Mouse (Mus musculus) CH12.LX (cell line): Measurements from ENCODE around the gene Mettl1. TPM values are rescaled to one million over a fixed set of nuclear protein-coding genes. Genes with fewer than 3 reads are reported as not detected.

Experiments
- DNase-seq: peaks from one replicate; pipeline ENCODE4 v3.0.0-alpha.2; 2013; ENCODE audit errors: extremely low read depth
- H3K27ac ChIP-seq: 2 replicates; pipeline ENCODE4 v1.5.1; 2012; ENCODE audit warnings: low read depth, mild to moderate bottlenecking, control low read depth, moderate library complexity; ENCODE audit not compliant: insufficient read depth
- H3K27me3 ChIP-seq: replicated peaks from 2 replicates; pipeline ENCODE3; 2012; ENCODE audit warnings: inconsistent platforms
- H3K36me3 ChIP-seq, 2 experiments: replicated peaks in 1 of 2; 2 replicates each; pipeline versions ENCODE3 to v1.6.1; 2012; ENCODE audit warnings: inconsistent platforms in 1 of 2, low read length in 1 of 2, mild to moderate bottlenecking in 1 of 2, mixed read lengths in 1 of 2, moderate library complexity in 1 of 2; ENCODE audit not compliant: control insufficient read depth in 1 of 2, insufficient read depth in 1 of 2
- H3K4me1 ChIP-seq, 2 experiments: 2 replicates each; pipeline ENCODE4 v1.6.1; 2012; ENCODE audit warnings: inconsistent platforms in 1 of 2, moderate library complexity in 1 of 2; ENCODE audit not compliant: insufficient read depth in 2 of 2, control insufficient read depth in 1 of 2
- H3K4me2 ChIP-seq: 2 replicates; pipeline ENCODE4 v1.6.1; 2012; ENCODE audit warnings: low read depth, mild to moderate bottlenecking, control low read depth; ENCODE audit not compliant: poor library complexity, insufficient read depth, severe bottlenecking
- H3K4me3 ChIP-seq, 3 experiments: fragments of 150-350 bp in 1 of 3; sonication (generic) in 1 of 3; replicated peaks in 1 of 3; 2 replicates each; pipeline versions ENCODE3 to v1.5.1; 2011 to 2012; ENCODE audit warnings: low read depth in 2 of 3, low read length in 2 of 3, mild to moderate bottlenecking in 2 of 3, moderate library complexity in 2 of 3, control low read depth in 1 of 3, improper control_type of control experiment in 1 of 3, inconsistent platforms in 1 of 3, mixed read lengths in 1 of 3; ENCODE audit not compliant: poor library complexity in 1 of 3
- H3K79me2 ChIP-seq: replicated peaks from 2 replicates; pipeline ENCODE4 v1.6.1; 2012; ENCODE audit warnings: mild to moderate bottlenecking, moderate library complexity; ENCODE audit not compliant: control insufficient read depth, poor library complexity, insufficient read depth, severe bottlenecking; ENCODE audit errors: extremely low read depth
- H3K9ac ChIP-seq: 2 replicates; pipeline ENCODE4 v1.6.1; 2012; ENCODE audit warnings: low read depth, mild to moderate bottlenecking, control low read depth, moderate library complexity; ENCODE audit not compliant: insufficient read depth
- H3K9me3 ChIP-seq: replicated peaks from 2 replicates; pipeline ENCODE3; 2012; ENCODE audit warnings: low read length, inconsistent platforms, mixed read lengths
- CHD1 ChIP-seq: IDR thresholded peaks from 2 replicates; pipeline ENCODE4 v1.6.1; 2012; ENCODE audit warnings: low read depth, low read length, improper control_type of control experiment, inconsistent platforms
- JUND ChIP-seq: conservative IDR thresholded peaks from 2 replicates; pipeline ENCODE4 v1.6.1; 2011; ENCODE audit warnings: low read depth, low read length, improper control_type of control experiment
- KAT2A ChIP-seq: IDR thresholded peaks from 2 replicates; pipeline ENCODE4 v1.6.1; 2012; ENCODE audit warnings: low read length, improper control_type of control experiment, inconsistent platforms; ENCODE audit not compliant: insufficient replicate concordance
- MEF2A ChIP-seq: IDR thresholded peaks from 2 replicates; pipeline ENCODE4 v1.6.1; 2014; ENCODE audit warnings: low read depth, mild to moderate bottlenecking, inconsistent platforms, low read length, improper control_type of control experiment, borderline replicate concordance
- MXI1 ChIP-seq: IDR thresholded peaks from 2 replicates; pipeline ENCODE4 v1.6.1; 2011; ENCODE audit warnings: mild to moderate bottlenecking, low read depth, low read length, improper control_type of control experiment
- MYC ChIP-seq: IDR thresholded peaks from 2 replicates; pipeline ENCODE4 v1.6.1; 2011; ENCODE audit warnings: low read depth, mild to moderate bottlenecking, improper control_type of control experiment, low read length
- NELFE ChIP-seq: IDR thresholded peaks from 2 replicates; pipeline ENCODE4 v1.6.1; 2011; ENCODE audit warnings: low read depth, low read length, improper control_type of control experiment
- PAX5 ChIP-seq: IDR thresholded peaks from 2 replicates; pipeline ENCODE4 v1.6.1; 2012; ENCODE audit warnings: low read length, inconsistent platforms, mixed read lengths
- POLR2A ChIP-seq: IDR thresholded peaks from 2 replicates; pipeline ENCODE4 v1.6.1; 2011; ENCODE audit warnings: low read depth, mild to moderate bottlenecking, improper control_type of control experiment, low read length
- POLR2AphosphoS2 ChIP-seq: IDR thresholded peaks from 2 replicates; pipeline ENCODE4 v1.6.1; 2011; ENCODE audit warnings: low read depth, low read length, improper control_type of control experiment
- RCOR1 ChIP-seq: conservative IDR thresholded peaks from 2 replicates; pipeline ENCODE4 v1.6.1; 2012; ENCODE audit warnings: low read depth, mild to moderate bottlenecking, inconsistent platforms, low read length, improper control_type of control experiment
- SIN3A ChIP-seq: IDR thresholded peaks from 2 replicates; pipeline ENCODE4 v1.6.1; 2012; ENCODE audit warnings: low read length, improper control_type of control experiment, inconsistent platforms
- SMC3 ChIP-seq: IDR thresholded peaks from 2 replicates; pipeline ENCODE4 v1.6.1; 2011; ENCODE audit warnings: low read depth, low read length, improper control_type of control experiment
- ZC3H11A ChIP-seq: IDR thresholded peaks from 2 replicates; pipeline ENCODE4 v1.6.1; 2012; ENCODE audit warnings: low read depth, mild to moderate bottlenecking, inconsistent platforms, low read length, improper control_type of control experiment
- ZNF384 ChIP-seq: IDR thresholded peaks from 2 replicates; pipeline ENCODE4 v1.6.1; 2012; ENCODE audit warnings: low read depth, low read length, improper control_type of control experiment, inconsistent platforms
- dilution Hi-C: fragments of 300-500 bp; cut with MboI; formaldehyde crosslinking; loops from 2 replicates; pipeline ENCODE4 v1.14.3; 2020; ENCODE audit warnings: low sequenced_read_pairs; ENCODE audit not compliant: extremely low pct_unique_long_range_greater_than_20kb, extremely low pct_ligation_motif_present
- in situ Hi-C: fragments of 300-500 bp; cut with MboI; formaldehyde crosslinking; loops from 3 replicates; pipeline ENCODE4 v1.14.3; 2019; ENCODE audit warnings: low sequenced_read_pairs, low pct_ligation_motif_present, low pct_unique_long_range_greater_than_20kb, mixed read lengths
- polyA plus RNA-seq: library from polyadenylated mRNA; unstranded; fragments of >175 nt; gene quantifications from 2 replicates; pipeline ENCODE4 v1.2.1, GENCODE M21; 2012; ENCODE audit warnings: low read depth; ENCODE audit not compliant: insufficient read length
- total RNA-seq, 2 experiments: library from RNA; depleted of rRNA; stranded (reverse); fragments of 300-350 nt in 1 of 2; fragments of >200 nt in 1 of 2; gene quantifications; 2 replicates each; pipeline ENCODE4 v1.2.3; 2012 to 2014

Gene Mettl1
- total and polyA plus RNA-seq, 3 experiments: 21.6 to 49.4 (median 28.4) TPM

DNA sequence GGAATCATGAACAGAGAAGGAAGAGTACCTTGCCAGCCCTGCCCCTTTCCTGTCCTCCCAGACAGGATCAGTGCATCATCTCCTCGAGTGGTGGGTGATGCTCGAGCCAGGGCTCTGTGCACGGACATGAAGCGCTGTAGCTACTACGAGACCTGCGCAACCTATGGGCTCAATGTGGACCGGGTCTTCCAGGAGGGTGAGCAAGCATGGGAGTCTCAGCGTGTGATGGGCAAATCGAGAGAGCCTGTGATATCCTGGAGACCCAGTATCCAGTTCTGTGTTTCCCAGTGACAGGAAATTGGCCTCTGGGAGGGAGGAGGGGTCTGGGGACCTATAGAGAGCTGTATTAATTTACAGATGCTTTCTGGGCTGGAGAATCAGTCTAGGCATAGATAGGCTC is 43.8 kb downstream of the Mettl1 start:
- H3K27ac ChIP-seq: no peak overlapping the region
- TF ChIP-seq MXI1: no peak
- no peak for TF ChIP-seq RCOR1
- no peak for TF ChIP-seq JUND
- no peak for TF ChIP-seq PAX5
- no peak for TF ChIP-seq POLR2A
- no peak for TF ChIP-seq SIN3A
- TF ChIP-seq CHD1: no peak
- TF ChIP-seq KAT2A: no peak
- no peak for TF ChIP-seq NELFE
- no peaks in the 10 kb centered on the region for H3K4me1 ChIP-seq
- DNase-seq: no peak
- H3K4me2 ChIP-seq: no peak overlapping the region
- H3K36me3 ChIP-seq: peaks cover 72 to 95% of the 10 kb centered on the region in 2 experiments
- H3K4me3 ChIP-seq: no peak overlapping the region
- no peak overlapping the region for H3K9ac ChIP-seq
- H3K27me3 ChIP-seq: no peaks in the 10 kb centered on the region
- dilution Hi-C loops (no loop called here), in situ Hi-C loops (no loop called here)
- H3K79me2 ChIP-seq: no peaks in the 10 kb centered on the region
- H3K9me3 ChIP-seq: no peaks in the 10 kb centered on the region

DNA sequence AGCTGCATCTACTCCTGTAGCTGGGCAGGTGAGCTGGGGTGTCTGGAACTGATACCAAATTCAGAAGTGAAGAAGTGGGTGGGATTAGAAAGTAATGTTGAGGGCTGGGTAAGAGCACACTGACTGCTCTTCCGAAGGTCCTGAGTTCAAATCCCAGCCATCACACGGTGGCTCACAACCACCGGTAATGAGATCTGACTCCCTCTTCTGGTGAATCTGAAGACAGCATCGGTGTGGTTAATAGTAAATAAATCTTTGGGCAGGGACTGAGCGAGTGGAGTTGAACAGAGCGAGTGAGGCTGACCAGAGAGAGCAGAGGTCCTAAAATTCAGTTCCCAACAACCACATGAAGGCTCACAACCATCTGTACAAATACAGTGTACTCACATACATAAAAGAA is 44.4 kb downstream of the Mettl1 start:
- Histone ChIP-seq H3K27ac (no peak overlapping the region), H3K9ac (no peak overlapping the region), H3K27me3 (no peaks in the 10 kb centered on the region), H3K9me3 (peaks cover 2% of the 10 kb centered on the region), H3K79me2 (no peaks in the 10 kb centered on the region), H3K4me2 (no peak overlapping the region), H3K4me3 (no peak overlapping the region), H3K36me3 (peaks cover 72 to 95% of the 10 kb centered on the region in 2 experiments), H3K4me1 (no peaks in the 10 kb centered on the region)
- in situ Hi-C loops: no loop called here
- dilution Hi-C loops: no loop called here
- TF ChIP-seq ZC3H11A (no peak), MYC (no peak), ZNF384 (no peak), POLR2AphosphoS2 (no peak), SMC3 (no peak), MEF2A (no peak)
- no peak for DNase-seq
